Mouse (Mus musculus): ENCODE results near the gene Cers1.

GRCm38 (mm10) chr8:70313399-70313798, 2.2 kb upstream of the Cers1 start:
- no peak for TF ChIP-seq CTCF (IDR thresholded peaks at IDR 0.05)
- 0 out of 2 replicates have a peak, but pooled peaks have one; percentile 20 for TF ChIP-seq POLR2A (IDR thresholded peaks at IDR 0.05; ENCODE audit: insufficient read depth, low read depth, low read length)
